Mouse (Mus musculus) embryonic facial prominence, embryonic 11.5 days (tissue): ENCODE results near the gene Gm20388. TPM values are rescaled to one million over a fixed set of nuclear protein-coding genes. Genes with fewer than 3 reads are reported as not detected.

ENCODE experiments used
- ATAC-seq: fragments of 200-750 bp; cut with Nextera tagmentation; replicated peaks from 2 replicates; pipeline ENCODE4 v1.8.0; 2017; ENCODE audit warnings: low read depth; ENCODE audit not compliant: insufficient number of reproducible peaks, low FRiP score, low TSS enrichment
- DNase-seq: peaks from one replicate; pipeline ENCODE4 v3.0.0-alpha.2; 2015; ENCODE audit warnings: low spot score
- H3K27ac ChIP-seq: fragments of 300-500 bp; sonication (generic); replicated peaks from 2 replicates; pipeline ENCODE4 v1.5.1; 2014; ENCODE audit warnings: mild to moderate bottlenecking, low read depth, low read length, control low read depth
- H3K27me3 ChIP-seq: fragments of 300-500 bp; sonication (generic); 2 replicates; pipeline ENCODE4 v1.6.1; 2014; ENCODE audit warnings: mild to moderate bottlenecking, low read length, moderate library complexity, mixed read lengths; ENCODE audit not compliant: control insufficient read depth, insufficient read depth
- H3K36me3 ChIP-seq: fragments of 300-500 bp; sonication (generic); replicated peaks from 2 replicates; pipeline ENCODE4 v1.6.1; 2014; ENCODE audit warnings: low read depth, mild to moderate bottlenecking, low read length, moderate library complexity, mixed read lengths; ENCODE audit not compliant: control insufficient read depth, insufficient read depth
- H3K4me1 ChIP-seq: fragments of 300-500 bp; sonication (generic); 2 replicates; pipeline ENCODE4 v1.6.1; 2014; ENCODE audit warnings: low read length, mixed read lengths; ENCODE audit not compliant: control insufficient read depth, insufficient read depth
- H3K4me2 ChIP-seq: fragments of 300-500 bp; sonication (generic); 2 replicates; pipeline ENCODE4 v1.6.1; 2014; ENCODE audit warnings: low read depth, mild to moderate bottlenecking, control low read depth, low read length, moderate library complexity
- H3K4me3 ChIP-seq: fragments of 300-500 bp; sonication (generic); 2 replicates; pipeline ENCODE4 v1.5.1; 2014; ENCODE audit warnings: low read depth, low read length, control low read depth
- H3K9ac ChIP-seq: fragments of 300-500 bp; sonication (generic); replicated peaks from 2 replicates; pipeline ENCODE4 v1.6.1; 2014; ENCODE audit warnings: mild to moderate bottlenecking, control low read depth, low read length
- H3K9me3 ChIP-seq: fragments of 300-500 bp; sonication (generic); replicated peaks from 2 replicates; pipeline ENCODE4 v1.6.1; 2016; ENCODE audit warnings: mild to moderate bottlenecking, low read length, inconsistent platforms, mixed read lengths; ENCODE audit not compliant: control insufficient read depth
- WGBS: fragments of 180-500 bp; shearing (Covaris S2); extraction: QIAGEN DNeasy Blood & Tissue Kit; methylation state at CpG from one replicate; pipeline ENCODE4 v1.1.7; 2014; 5-methylcytosine and 5-hydroxymethylcytosine counted together
- polyA plus RNA-seq: library from polyadenylated mRNA; unstranded; fragments of >200 nt; fragmentation: Nextera tagmentation; extraction: Ambion mirVana; gene quantifications from 2 replicates; pipeline ENCODE4 v1.2.1, GENCODE M21; 2014

Gene Gm20388
- polyA plus RNA-seq, 1 experiment from 2014 or later, result 3.1 TPM

GRCm38 (mm10) chr8:122333531-122333930 lies 2422.9 kb downstream of the Gm20388 start:
- Histone ChIP-seq H3K27me3 (peaks cover 42% of the 10 kb centered on the region), H3K36me3 (no peaks in the 10 kb centered on the region), H3K27ac (no peak overlapping the region), H3K9ac (no peak overlapping the region), H3K4me2 (no peak overlapping the region), H3K4me3 (no peak overlapping the region), H3K4me1 (peaks cover 4% of the 10 kb centered on the region), H3K9me3 (no peaks in the 10 kb centered on the region)
- ATAC-seq (no peak), DNase-seq (no peak)
- 83% methylated on average over 7 of the region's 7 CpGs for WGBS

GRCm38 (mm10) chr8:122334791-122335490 lies 2424.3 kb downstream of the Gm20388 start:
- 86% methylated on average over 13 of the region's 13 CpGs for WGBS
- Histone ChIP-seq H3K4me3 (no peak overlapping the region), H3K27me3 (peaks cover 43% of the 10 kb centered on the region), H3K4me2 (no peak overlapping the region), H3K4me1 (peaks cover 4% of the 10 kb centered on the region), H3K9ac (no peak overlapping the region), H3K36me3 (no peaks in the 10 kb centered on the region), H3K9me3 (no peaks in the 10 kb centered on the region), H3K27ac (no peak overlapping the region)
- ATAC-seq (no peak), DNase-seq (no peak)

GRCm38 (mm10) chr8:122335638-122336250 lies 2425.1 kb downstream of the Gm20388 start:
- no peak overlapping the region for H3K27ac ChIP-seq
- WGBS, result 8% methylated on average over 57 of the region's 57 CpGs
- H3K36me3 ChIP-seq, result no peaks in the 10 kb centered on the region
- H3K4me1 ChIP-seq, result peaks cover 4% of the 10 kb centered on the region
- peak overlapping the region; percentile 50 for H3K4me3 ChIP-seq
- ATAC-seq, result no peak
- peak overlapping the region; percentile 43 for H3K9ac ChIP-seq
- H3K27me3 ChIP-seq, result peaks cover 43% of the 10 kb centered on the region
- no peaks in the 10 kb centered on the region for H3K9me3 ChIP-seq
- peak overlapping the region; percentile 94 for H3K4me2 ChIP-seq
- no peak for DNase-seq

GRCm38 (mm10) chr8:122336251-122336910 lies 2425.7 kb downstream of the Gm20388 start:
- peaks cover 43% of the 10 kb centered on the region for H3K27me3 ChIP-seq
- WGBS, result under 1% methylated on average over 63 of the region's 81 CpGs
- H3K4me3 ChIP-seq, result peak overlapping the region; percentile 50
- H3K36me3 ChIP-seq, result no peaks in the 10 kb centered on the region
- H3K27ac ChIP-seq, result no peak overlapping the region
- no peaks in the 10 kb centered on the region for H3K9me3 ChIP-seq
- peaks cover 4% of the 10 kb centered on the region for H3K4me1 ChIP-seq
- H3K4me2 ChIP-seq, result peak overlapping the region; percentile 94
- ATAC-seq (peak; percentile 31; the same call in 1 of the 2 replicates), DNase-seq (peak; percentile 75)
- H3K9ac ChIP-seq, result peak overlapping the region; percentile 43

GRCm38 (mm10) chr8:122338852-122339251 lies 2428.2 kb downstream of the Gm20388 start:
- no peaks in the 10 kb centered on the region for H3K36me3 ChIP-seq
- 55% methylated on average over 6 of the region's 6 CpGs for WGBS

GRCm38 (mm10) chr8:122340761-122341160 lies 2430.1 kb downstream of the Gm20388 start:
- WGBS, result 88% methylated on average over 3 of the region's 3 CpGs
- Histone ChIP-seq H3K9me3 (no peaks in the 10 kb centered on the region), H3K9ac (no peak overlapping the region), H3K27ac (no peak overlapping the region), H3K4me2 (no peak overlapping the region), H3K4me3 (no peak overlapping the region), H3K36me3 (no peaks in the 10 kb centered on the region), H3K4me1 (peaks cover 6% of the 10 kb centered on the region), H3K27me3 (peaks cover 42% of the 10 kb centered on the region)
- ATAC-seq (no peak), DNase-seq (no peak)

More at GRCm38 (mm10) chr8:122338852-122339251, 2428.2 kb downstream of the Gm20388 start:
- H3K4me2 ChIP-seq, result no peak overlapping the region
- no peak overlapping the region for H3K27ac ChIP-seq
- H3K4me1 ChIP-seq, result peaks cover 7% of the 10 kb centered on the region
- peaks cover 48% of the 10 kb centered on the region for H3K27me3 ChIP-seq
- no peaks in the 10 kb centered on the region for H3K9me3 ChIP-seq
- ATAC-seq (no peak), DNase-seq (no peak)
- H3K4me3 ChIP-seq, result no peak overlapping the region
- H3K9ac ChIP-seq, result no peak overlapping the region

- ATAC-seq (no peak), DNase-seq (no peak)
- Histone ChIP-seq H3K4me2 (no peak overlapping the region), H3K36me3 (no peaks in the 10 kb centered on the region), H3K9ac (no peak overlapping the region), H3K27me3 (peaks cover 32% of the 10 kb centered on the region), H3K4me1 (peaks cover 3% of the 10 kb centered on the region; the same call in 1 of the 2 replicates), H3K9me3 (no peaks in the 10 kb centered on the region), H3K27ac (no peak overlapping the region), H3K4me3 (no peak overlapping the region)
- WGBS, result 80% methylated on average over 6 of the region's 6 CpGs
These were observed 2431.1 kb downstream of the Gm20388 start for GRCm38 (mm10) chr8:122341790-122342189.

GRCm38 (mm10) chr8:122342362-122342761 lies 2431.7 kb downstream of the Gm20388 start:
- peaks cover 3% of the 10 kb centered on the region; the same call in 1 of the 2 replicates for H3K4me1 ChIP-seq
- no peak overlapping the region for H3K4me2 ChIP-seq
- DNase-seq (no peak), ATAC-seq (no peak)
- no peak overlapping the region for H3K4me3 ChIP-seq
- H3K27me3 ChIP-seq, result peaks cover 26% of the 10 kb centered on the region
- no peak overlapping the region for H3K9ac ChIP-seq
- H3K36me3 ChIP-seq, result no peaks in the 10 kb centered on the region
- no peak overlapping the region for H3K27ac ChIP-seq
- WGBS, result 49% methylated on average over 5 of the region's 5 CpGs
- no peaks in the 10 kb centered on the region for H3K9me3 ChIP-seq
